Mouse (Mus musculus) heart, adult 2 months (tissue): Measurements from ENCODE around the gene Camkmt.

Experiments used
- CTCF ChIP-seq: fragments of 200-600 bp; IDR thresholded peaks from 2 replicates; pipeline ENCODE4 v1.8.1; 2022; ENCODE audit warnings: antibody characterized with exemption, mild to moderate bottlenecking, moderate library complexity
- EP300 ChIP-seq: fragments of 200-500 bp; IDR thresholded peaks from 2 replicates; pipeline ENCODE4 v1.6.1; 2011; ENCODE audit warnings: low read depth, low read length, control low read depth; ENCODE audit not compliant: insufficient read depth
- POLR2A ChIP-seq: fragments of 200-500 bp; IDR thresholded peaks from 2 replicates; pipeline ENCODE4 v1.6.1; 2011; ENCODE audit warnings: mild to moderate bottlenecking, low read depth, low read length, control low read depth; ENCODE audit not compliant: insufficient read depth

DNA sequence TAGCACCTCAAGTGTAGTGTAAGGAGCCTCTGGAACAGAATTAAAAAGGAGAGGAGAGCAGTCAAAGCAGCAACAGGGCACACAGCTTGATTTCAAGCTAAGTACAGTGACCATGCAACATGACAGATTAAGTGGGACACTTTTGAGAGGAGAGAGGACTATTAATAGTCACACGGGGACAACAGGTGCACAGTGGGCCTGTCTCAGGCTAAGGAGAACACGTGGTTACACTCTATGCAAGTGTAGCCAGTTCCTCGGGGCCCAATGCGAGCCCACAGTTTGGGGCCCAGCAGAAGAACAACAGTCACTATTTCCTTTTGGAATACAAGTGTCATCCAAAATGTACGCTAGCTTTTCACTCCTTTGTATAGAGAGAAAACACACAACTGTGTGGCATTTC is 2.8 kb upstream of the Camkmt start:
- no peak for TF ChIP-seq CTCF
- peak; percentile 28; the same call in 1 of the 2 replicates for TF ChIP-seq POLR2A
- TF ChIP-seq EP300 = 0 out of 2 replicates have a peak, but pooled peaks have one; percentile 34
